Mouse (Mus musculus) thymus, postnatal 10 days (tissue): ENCODE measurements around the gene Lhfp.

ENCODE experiments used
- DNase-seq, 2 experiments: peaks; one replicate each; pipeline ENCODE4 v3.0.0; 2021; ENCODE audit warnings: low spot score in 2 of 2

Gene Lhfp

DNA sequence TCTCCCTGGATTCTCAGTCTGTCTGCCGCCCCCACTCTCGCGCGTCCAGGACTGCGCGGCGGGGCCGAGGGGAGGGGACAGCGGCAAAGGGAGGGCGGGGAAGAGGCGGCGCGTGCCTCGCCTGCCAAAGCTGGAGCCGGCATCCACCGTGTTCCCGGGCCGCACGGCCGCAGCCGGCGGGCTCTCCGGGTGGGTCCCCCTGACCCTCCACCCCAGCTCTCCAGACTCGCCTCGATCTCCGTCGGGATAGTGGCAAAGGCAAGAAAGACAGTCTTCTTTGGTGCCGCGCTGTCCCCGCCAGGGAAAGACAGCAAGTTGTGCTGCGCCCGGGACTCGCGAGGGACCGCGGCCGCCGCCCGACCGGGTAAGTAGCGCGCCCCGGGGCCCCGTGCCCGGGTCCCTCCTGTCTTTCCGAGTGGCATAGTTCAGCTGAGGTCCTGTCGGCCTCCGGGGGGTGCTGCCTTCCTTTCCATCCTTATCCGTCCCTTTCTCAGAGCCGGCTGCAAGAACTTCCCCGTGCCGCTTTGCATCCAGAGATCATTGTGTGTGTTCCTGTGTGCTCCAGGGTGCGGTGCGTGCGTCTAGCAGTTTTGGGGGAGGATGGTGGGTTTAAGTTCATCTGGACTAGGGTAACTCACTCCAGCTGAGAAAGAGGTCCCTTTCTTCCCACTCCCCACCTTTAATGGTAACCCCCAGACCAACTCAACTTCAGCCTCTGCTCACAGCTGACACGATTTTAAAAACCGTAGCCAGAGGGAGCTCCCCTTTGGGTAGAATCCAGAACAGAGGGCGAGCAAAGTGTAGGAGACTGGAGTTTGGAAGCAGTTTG is at the start of gene Lhfp:
TSS of gene Lhfp (plus strand) at position 118 of the 829 bp plus-strand sequence.
- peak in 1 of 2 experiments; percentile 25 for DNase-seq

- DNase-seq, result no peak
Observed at GRCm38 (mm10) chr3:52993296-52993695, 48.0 kb upstream of the Lhfp start.

DNA sequence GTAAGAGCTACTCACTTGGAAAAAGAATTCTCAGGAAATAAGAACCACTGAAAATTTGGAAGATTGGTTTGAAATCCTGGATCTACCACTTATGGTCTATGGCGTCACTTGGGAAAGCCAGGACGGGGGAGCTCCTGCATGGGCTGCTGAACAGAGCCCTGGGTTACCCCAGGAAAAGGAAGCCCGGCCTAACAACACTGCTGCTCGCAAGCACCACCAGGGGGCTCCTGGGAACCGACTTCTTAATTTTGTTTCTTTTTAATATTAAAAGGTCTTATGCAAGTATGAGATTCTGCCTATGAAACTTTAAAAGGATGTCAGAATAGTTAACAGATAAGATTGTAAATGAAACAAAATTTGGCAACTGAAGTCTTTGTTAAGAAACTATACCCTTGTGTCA is 46.7 kb upstream of the Lhfp start:
- DNase-seq, result peak in 1 of 2 experiments; percentile 33

DNA sequence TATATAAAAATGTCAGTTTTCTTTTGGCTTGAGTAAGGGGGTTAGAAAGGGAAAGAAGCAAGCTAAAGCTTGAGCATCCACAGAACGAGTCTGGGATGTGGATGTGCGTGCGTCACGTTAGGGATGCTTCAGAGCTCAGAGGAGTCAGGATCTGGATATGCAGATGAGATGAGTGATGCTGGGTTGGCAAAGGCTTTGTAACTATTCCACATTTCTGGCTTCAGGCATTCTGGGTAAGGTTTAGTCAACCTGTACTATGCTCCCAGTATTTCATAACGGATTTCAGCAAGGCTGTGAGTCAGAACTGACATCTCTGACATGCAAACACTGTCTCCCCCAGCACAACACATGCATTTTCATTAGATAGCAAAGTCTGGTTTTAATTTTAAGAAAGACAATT is 44.7 kb upstream of the Lhfp start:
- no peak for DNase-seq

DNA sequence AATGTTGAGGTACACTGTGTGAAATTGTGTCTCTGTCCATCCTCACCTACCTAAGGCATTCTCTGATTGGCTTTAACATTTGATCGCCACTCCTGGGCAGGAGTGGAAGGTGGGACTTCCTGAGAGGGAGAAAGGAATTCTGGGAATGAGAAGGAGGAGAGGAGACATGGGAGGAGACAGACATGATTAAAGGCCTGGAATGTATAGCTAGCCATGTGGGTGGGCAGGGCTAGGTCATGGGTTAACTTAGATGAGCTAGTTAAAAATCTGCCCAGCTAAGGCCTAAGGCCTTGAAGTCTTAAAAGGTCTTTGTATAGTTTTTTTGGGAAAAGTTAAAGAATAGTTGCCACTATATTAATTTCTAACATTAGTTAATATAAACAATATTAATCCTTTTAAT is 43.9 kb upstream of the Lhfp start:
- no peak for DNase-seq

DNA sequence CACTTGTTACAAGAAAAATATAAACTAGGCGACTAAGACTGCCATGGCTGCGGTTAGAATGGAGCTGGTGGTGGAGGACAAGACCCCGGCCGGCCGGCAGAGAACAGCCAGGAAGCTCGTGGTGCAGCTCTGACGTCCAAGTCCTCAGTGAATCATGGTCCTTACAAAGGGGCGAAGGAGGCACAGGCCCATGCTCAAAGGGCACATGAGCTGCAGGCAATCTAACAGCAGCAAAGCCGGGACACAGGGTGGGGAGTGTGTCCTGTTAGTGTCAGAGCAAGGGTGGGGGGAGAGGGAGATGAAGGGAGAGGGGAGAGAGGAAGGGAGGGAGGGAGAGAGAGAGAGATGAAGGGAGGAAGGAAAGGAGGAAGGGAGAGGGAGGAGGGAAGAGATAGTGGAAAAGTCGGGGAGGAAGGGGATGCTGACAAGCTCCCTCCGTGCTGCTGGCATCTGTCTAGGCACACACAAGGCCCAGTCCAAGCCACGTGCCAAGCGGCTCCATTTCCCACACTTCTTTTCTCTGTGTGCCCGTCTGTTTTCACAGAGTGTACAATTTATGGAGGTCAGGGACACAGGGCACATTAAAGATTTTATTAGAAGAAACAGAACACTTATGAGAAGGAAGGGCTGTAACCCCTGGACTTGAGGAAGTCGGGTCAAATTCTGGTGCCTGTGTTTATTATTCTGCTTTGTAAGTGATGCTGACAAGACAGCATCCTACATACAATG is 42.1 kb upstream of the Lhfp start:
- DNase-seq, result no peak

GRCm38 (mm10) chr3:52999996-53000395 is 41.3 kb upstream of the Lhfp start:
- DNase-seq, result no peak

GRCm38 (mm10) chr3:53002076-53002475 is 39.3 kb upstream of the Lhfp start:
- DNase-seq, result no peak

DNA sequence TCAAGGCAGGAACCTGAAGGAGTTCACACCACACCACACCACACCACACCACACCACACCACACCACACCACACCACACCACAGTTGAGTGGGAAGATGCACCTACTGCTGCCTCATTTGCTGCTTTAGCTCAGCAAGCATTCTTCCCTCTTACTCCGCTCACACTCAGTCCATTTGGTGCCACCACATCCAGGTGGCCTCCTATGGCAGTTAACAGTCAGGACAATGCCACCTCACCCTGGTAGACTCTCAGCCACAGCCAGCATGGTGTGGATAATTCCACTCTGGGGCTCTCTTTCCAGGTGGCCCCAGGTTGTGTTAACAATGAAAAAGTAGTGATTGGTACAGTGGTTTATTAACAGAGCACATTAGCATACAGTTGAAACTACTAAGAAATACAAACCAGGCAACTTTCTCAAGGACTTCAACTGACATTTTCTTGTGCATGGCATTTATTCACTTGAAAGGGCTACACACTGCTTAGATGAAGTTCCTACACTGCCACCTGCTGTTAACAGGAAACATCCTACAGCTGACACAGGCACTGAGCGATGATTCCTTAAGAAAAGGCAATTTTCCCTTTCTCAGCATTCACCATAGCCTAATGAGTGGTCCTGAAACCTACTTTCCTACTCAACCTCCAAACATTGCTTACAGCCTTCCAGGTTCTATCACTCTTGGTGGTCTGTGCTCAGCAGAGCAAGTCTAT is 36.8 kb upstream of the Lhfp start:
- DNase-seq, result peak in 1 of 2 experiments; percentile 29

DNA sequence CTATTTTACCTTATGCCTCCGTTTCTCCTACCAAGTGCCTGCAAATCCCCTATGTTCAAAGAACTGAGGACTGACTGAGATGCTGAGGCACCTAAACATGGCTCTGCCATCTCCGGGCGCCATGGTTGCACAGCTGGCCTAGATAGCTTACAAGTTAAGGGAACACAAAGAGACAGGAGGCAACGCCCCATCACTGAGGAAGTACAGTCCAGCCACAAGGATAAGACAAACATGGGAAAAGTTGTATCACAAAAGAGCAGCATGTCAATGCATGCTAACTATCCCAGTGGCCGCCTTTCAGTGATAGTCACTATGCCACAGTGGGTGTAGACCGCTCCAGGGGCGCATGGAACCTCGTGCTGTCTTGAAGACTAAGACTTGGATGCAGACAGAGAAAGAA is 33.9 kb upstream of the Lhfp start:
- no peak for DNase-seq

GRCm38 (mm10) chr3:53016436-53017340 is 24.6 kb upstream of the Lhfp start, which contains the start of gene Cog6:
Cog6 (minus strand) TSS chr3:53017237.
- DNase-seq, result peak; percentile 80 to 85

- no peak for DNase-seq
Observed at GRCm38 (mm10) chr3:53027333-53027732, 14.0 kb upstream of the Lhfp start.

DNA sequence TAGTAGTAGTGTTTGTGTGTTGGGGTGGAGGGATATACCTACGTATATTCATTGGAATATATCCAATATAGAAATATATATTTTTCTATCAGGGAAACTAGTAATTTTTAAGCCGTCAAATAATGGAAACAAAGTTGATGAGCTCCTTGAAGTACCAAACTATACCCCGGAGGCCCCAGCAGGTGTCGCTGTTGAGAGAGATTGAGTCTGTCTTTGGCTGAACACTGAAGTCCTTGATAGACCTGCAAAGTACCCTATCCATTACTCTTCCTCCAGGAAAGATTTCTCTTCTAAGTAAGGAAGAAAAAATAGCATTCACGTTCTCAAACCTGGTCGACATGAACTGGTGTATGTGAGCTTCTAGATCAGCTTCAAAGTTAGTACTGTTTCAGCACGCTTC is 12.3 kb upstream of the Lhfp start:
- DNase-seq, result peak; percentile 30 to 79

- DNase-seq, result no peak
Observed at GRCm38 (mm10) chr3:53031586-53031985, 9.7 kb upstream of the Lhfp start.

GRCm38 (mm10) chr3:53032432-53032831 is 8.9 kb upstream of the Lhfp start:
- DNase-seq, result peak; percentile 52 to 53

DNA sequence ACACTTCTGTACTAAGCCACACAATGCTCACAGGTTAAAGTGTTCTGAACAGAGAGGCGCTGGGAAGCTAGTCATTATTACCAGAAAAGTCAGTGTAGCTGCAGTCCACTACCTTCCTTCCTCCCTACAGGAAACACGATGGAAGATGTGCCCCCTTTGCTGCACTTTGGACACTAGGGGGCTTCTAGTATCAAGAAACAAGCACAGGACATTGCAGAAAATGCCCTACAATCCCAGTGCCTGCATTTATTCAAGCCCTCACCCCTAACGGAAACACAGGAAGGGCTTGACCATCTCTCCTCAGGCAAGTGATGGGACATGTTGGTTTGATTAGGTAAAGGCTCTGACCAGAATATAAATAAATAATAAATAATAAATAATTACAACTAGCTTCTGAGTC is 7.9 kb upstream of the Lhfp start:
- peak; percentile 19 to 36 for DNase-seq

DNA sequence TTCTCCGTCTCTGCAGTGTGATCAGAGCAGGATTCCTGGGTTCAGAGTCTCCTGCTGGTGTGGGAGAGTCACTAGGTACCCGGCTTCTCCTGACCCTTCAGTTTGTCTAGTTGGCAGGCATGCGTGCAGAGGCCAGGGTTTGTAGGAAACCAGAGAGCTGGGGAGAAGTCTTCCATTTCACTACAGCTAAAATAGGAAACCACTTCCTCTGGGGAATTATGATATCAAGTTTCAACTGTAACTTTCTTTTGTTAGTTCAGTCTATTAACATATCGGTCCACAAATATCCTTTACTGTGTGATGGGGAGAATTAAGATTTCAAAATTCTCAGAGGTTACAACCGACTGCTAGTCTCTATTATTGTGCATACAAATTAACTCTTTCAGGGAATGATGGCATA is 5.3 kb upstream of the Lhfp start:
- DNase-seq, result no peak

DNA sequence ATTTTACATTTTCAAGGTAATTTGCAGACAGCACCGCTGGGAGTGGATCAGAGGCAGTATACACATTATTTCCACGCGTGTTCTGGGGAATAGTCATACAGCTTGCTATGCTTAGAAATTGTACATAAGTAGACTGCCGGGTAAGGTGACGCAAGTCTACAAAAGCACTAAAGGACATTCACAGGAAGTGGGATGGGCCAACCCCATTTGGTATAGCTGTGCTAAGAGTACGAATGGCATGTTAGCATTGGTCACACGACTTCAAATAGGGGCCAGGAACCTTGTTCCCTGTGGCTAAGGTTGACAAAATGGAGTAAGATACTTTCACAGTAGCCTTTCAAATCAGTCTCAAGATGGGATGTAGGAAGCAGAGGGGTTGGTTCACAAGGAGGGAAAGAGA is 4.4 kb upstream of the Lhfp start:
- DNase-seq, result no peak

DNA sequence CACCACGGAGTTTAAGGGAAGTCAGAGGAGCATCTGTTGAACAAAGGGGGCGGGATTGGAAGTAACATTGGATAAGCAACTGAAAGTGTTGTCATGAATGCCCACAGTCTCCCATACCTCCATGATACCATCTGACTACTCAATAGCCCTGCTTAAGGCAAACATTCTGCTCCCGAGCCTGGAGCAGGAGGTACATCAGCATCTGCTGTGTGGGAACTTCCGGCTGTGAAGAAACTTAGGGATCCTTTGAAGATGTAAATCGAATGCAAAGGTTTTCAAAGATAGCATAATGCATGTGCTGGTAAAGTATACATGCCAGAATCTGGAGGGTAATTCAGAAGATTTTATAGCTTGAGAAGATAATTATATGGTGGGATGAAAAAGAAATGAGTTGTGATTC is 2.4 kb upstream of the Lhfp start:
- no peak for DNase-seq

GRCm38 (mm10) chr3:53039746-53040145 is 1.6 kb upstream of the Lhfp start:
- no peak for DNase-seq
